Mouse (Mus musculus) hindbrain, embryonic 13.5 days (tissue): ENCODE data around the gene Sez6. TPM values are rescaled to one million over a fixed set of nuclear protein-coding genes. Genes with fewer than 3 reads are reported as not detected.

Experiments
- ATAC-seq: fragments of 200-750 bp; cut with Nextera tagmentation; 2 replicates; pipeline ENCODE4 v1.8.0; 2017; ENCODE audit warnings: moderate TSS enrichment; ENCODE audit not compliant: low FRiP score
- H3K27ac ChIP-seq: fragments of 300-500 bp; sonication (generic); 2 replicates; pipeline ENCODE4 v1.5.1; 2015; ENCODE audit warnings: inconsistent platforms, mild to moderate bottlenecking, moderate library complexity
- H3K27me3 ChIP-seq: fragments of 300-500 bp; sonication (generic); 2 replicates; pipeline ENCODE4 v1.6.1; 2015; ENCODE audit warnings: mild to moderate bottlenecking, inconsistent platforms
- H3K36me3 ChIP-seq: fragments of 300-500 bp; sonication (generic); 2 replicates; pipeline ENCODE4 v1.6.1; 2015; ENCODE audit warnings: mild to moderate bottlenecking, inconsistent platforms
- H3K4me1 ChIP-seq: fragments of 300-500 bp; sonication (generic); replicated peaks from 2 replicates; pipeline ENCODE4 v1.6.1; 2015; ENCODE audit warnings: inconsistent platforms
- H3K4me2 ChIP-seq: fragments of 300-500 bp; sonication (generic); 2 replicates; pipeline ENCODE4 v1.6.1; 2015; ENCODE audit warnings: inconsistent platforms, mild to moderate bottlenecking, moderate library complexity
- H3K4me3 ChIP-seq: fragments of 300-500 bp; sonication (generic); 2 replicates; pipeline ENCODE4 v1.5.1; 2015; ENCODE audit warnings: mild to moderate bottlenecking, inconsistent platforms
- H3K9ac ChIP-seq: fragments of 300-500 bp; sonication (generic); 2 replicates; pipeline ENCODE4 v1.6.1; 2015; ENCODE audit warnings: mild to moderate bottlenecking, inconsistent platforms
- H3K9me3 ChIP-seq: fragments of 300-500 bp; sonication (generic); 2 replicates; pipeline ENCODE4 v1.6.1; 2016; ENCODE audit warnings: inconsistent platforms
- WGBS: fragments of 180-500 bp; shearing (Covaris S2); methylation state at CpG from one replicate; pipeline ENCODE4 v1.1.7; 2015; 5-methylcytosine and 5-hydroxymethylcytosine counted together
- polyA plus RNA-seq: library from polyadenylated mRNA; unstranded; fragments of >200 nt; fragmentation: Nextera tagmentation; extraction: Ambion mirVana; gene quantifications from 2 replicates; pipeline ENCODE4 v1.2.1, GENCODE M21; 2015

Gene Sez6
- polyA plus RNA-seq, 1 experiment from 2014 or later: 112 TPM

DNA sequence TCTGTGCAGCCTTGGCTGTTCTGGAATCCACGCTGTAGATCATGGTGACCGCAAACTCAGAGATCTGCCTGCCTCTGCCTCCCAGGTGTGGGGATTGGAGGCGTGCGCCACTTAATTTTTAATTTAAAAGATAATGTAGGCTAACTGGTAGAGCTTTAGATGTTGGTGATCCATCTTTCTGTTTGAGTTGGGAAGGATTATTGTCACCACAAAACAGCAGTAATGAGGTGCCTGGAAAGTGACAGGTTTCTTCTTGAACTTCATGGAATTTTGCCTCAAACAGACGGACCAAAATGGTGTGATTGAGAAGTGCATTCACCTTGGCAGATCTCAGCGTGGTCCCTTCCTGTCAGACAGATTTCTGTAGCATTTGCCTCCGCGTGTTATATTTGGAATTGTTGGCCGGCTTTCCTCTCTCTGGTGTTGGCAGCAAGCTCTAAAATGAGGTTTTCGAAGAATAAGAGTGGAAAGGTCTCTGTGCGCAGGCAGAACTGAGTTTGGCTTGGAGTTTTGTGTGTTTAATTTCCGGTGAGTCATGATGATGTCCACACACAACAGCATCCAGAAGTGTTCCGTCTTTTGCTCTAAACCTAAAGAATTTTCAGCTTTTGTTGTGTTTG lies 58.6 kb downstream of the Sez6 start:
- no peaks in the 10 kb centered on the region for H3K9me3 ChIP-seq
- 96% methylated on average over 13 of the region's 13 CpGs for WGBS

GRCm38 (mm10) chr11:77995556-77995955 lies 65.0 kb downstream of the Sez6 start:
- 0 out of 2 replicates have a peak, but pooled peaks cover 4% of the 10 kb centered on the region for H3K4me1 ChIP-seq
- H3K27me3 ChIP-seq: no peaks in the 10 kb centered on the region
- no peak overlapping the region for H3K9ac ChIP-seq
- H3K4me3 ChIP-seq: no peak overlapping the region
- no peaks in the 10 kb centered on the region for H3K9me3 ChIP-seq
- H3K36me3 ChIP-seq: peaks cover 11% of the 10 kb centered on the region; the same call in 1 of the 2 replicates
- no peak overlapping the region for H3K27ac ChIP-seq
- no peak for ATAC-seq
- 100% methylated on average over 1 of the region's 1 CpGs for WGBS
- no peak overlapping the region for H3K4me2 ChIP-seq

More for the DNA sequence above, 58.6 kb downstream of the Sez6 start:
- H3K36me3 ChIP-seq: peaks cover 26% of the 10 kb centered on the region
- no peak overlapping the region for H3K27ac ChIP-seq
- H3K4me1 ChIP-seq: peaks cover 18% of the 10 kb centered on the region
- ATAC-seq: no peak
- H3K9ac ChIP-seq: no peak overlapping the region
- no peak overlapping the region for H3K4me2 ChIP-seq
- H3K27me3 ChIP-seq: no peaks in the 10 kb centered on the region
- no peak overlapping the region for H3K4me3 ChIP-seq

GRCm38 (mm10) chr11:78006446-78006845 lies 75.8 kb downstream of the Sez6 start:
- Histone ChIP-seq H3K27me3 (no peaks in the 10 kb centered on the region), H3K9me3 (no peaks in the 10 kb centered on the region), H3K27ac (no peak overlapping the region), H3K36me3 (peaks cover 53% of the 10 kb centered on the region), H3K4me1 (peaks cover 11% of the 10 kb centered on the region), H3K9ac (no peak overlapping the region), H3K4me3 (no peak overlapping the region), H3K4me2 (no peak overlapping the region)
- 97% methylated on average over 5 of the region's 5 CpGs for WGBS
- no peak for ATAC-seq

GRCm38 (mm10) chr11:78019676-78020075 lies 89.1 kb downstream of the Sez6 start:
- Histone ChIP-seq H3K4me1 (no peaks in the 10 kb centered on the region), H3K9me3 (no peaks in the 10 kb centered on the region), H3K4me2 (no peak overlapping the region), H3K27me3 (no peaks in the 10 kb centered on the region), H3K4me3 (no peak overlapping the region), H3K36me3 (peaks cover 87% of the 10 kb centered on the region), H3K27ac (no peak overlapping the region), H3K9ac (no peak overlapping the region)
- ATAC-seq: no peak
- WGBS: 21% methylated on average over 4 of the region's 4 CpGs

GRCm38 (mm10) chr11:78023607-78024006 lies 93.0 kb downstream of the Sez6 start:
- Histone ChIP-seq H3K4me3 (no peak overlapping the region), H3K9ac (no peak overlapping the region), H3K27me3 (no peaks in the 10 kb centered on the region), H3K36me3 (peaks cover 85% of the 10 kb centered on the region), H3K4me2 (no peak overlapping the region), H3K4me1 (no peaks in the 10 kb centered on the region), H3K9me3 (no peaks in the 10 kb centered on the region), H3K27ac (no peak overlapping the region)
- no peak for ATAC-seq
- WGBS: 87% methylated on average over 8 of the region's 8 CpGs

Other genes with a start within 250 kb of the Sez6 start
- gene Nufip2, start 244.6 kb upstream of the Sez6 start, polyA plus RNA-seq: 4.2 and 4.6 TPM in 2 replicates
- gene Cryba1, start 205.5 kb upstream of the Sez6 start, polyA plus RNA-seq: 1.2 and 1.6 TPM in 2 replicates
- gene Myo18a, start 167.6 kb upstream of the Sez6 start, polyA plus RNA-seq: 45.4 and 54.0 TPM in 2 replicates
- 2.0 and 2.7 TPM in 2 replicates for gene Gm10277, start 143.1 kb upstream of the Sez6 start, polyA plus RNA-seq
- 4.2 and 6.6 TPM in 2 replicates for gene Pipox, start 36.7 kb upstream of the Sez6 start, polyA plus RNA-seq
- 18.9 and 21.2 TPM in 2 replicates for gene Phf12, start 52.0 kb downstream of the Sez6 start, polyA plus RNA-seq
- gene Dhrs13, start 101.5 kb downstream of the Sez6 start, polyA plus RNA-seq: 37.1 and 39.3 TPM in 2 replicates
- gene Flot2, start 107.1 kb downstream of the Sez6 start, polyA plus RNA-seq: 80.5 and 86.4 TPM in 2 replicates
- 31.5 and 32.0 TPM in 2 replicates for gene Eral1, start 149.6 kb downstream of the Sez6 start, polyA plus RNA-seq
- 28.2 and 31.4 TPM in 2 replicates for gene Fam222b, start 163.9 kb downstream of the Sez6 start, polyA plus RNA-seq
- gene Traf4, start 234.8 kb downstream of the Sez6 start, polyA plus RNA-seq: 125 and 127 TPM in 2 replicates
- 6.6 and 6.7 TPM in 2 replicates for gene Nek8, start 245.9 kb downstream of the Sez6 start, polyA plus RNA-seq
- gene Tlcd1, start 245.9 kb downstream of the Sez6 start, polyA plus RNA-seq: 7.0 and 8.3 TPM in 2 replicates